Mouse (Mus musculus) layer of hippocampus, adult 11-12 months (tissue): ENCODE measurements around the gene Rab3gap1.

Experiments used
- DNase-seq: peaks from one replicate; pipeline ENCODE4 v3.0.0; 2022; ENCODE audit warnings: low spot score

The Rab3gap1 gene

GRCm38 (mm10) chr1:127983274-127983993, 114.9 kb downstream of the Rab3gap1 start:
- DNase-seq = no peak

GRCm38 (mm10) chr1:127985391-127985790, 116.8 kb downstream of the Rab3gap1 start:
- no peak for DNase-seq

- no peak for DNase-seq
Observed at GRCm38 (mm10) chr1:127988246-127988645, 119.7 kb downstream of the Rab3gap1 start.

GRCm38 (mm10) chr1:127989387-127989786, 120.8 kb downstream of the Rab3gap1 start:
- DNase-seq = no peak

- peak; percentile 35 for DNase-seq
Observed at GRCm38 (mm10) chr1:127989876-127990731, 121.5 kb downstream of the Rab3gap1 start.
